In genomic region chr9:39708958-39709357, GRCm38 (mm10) we compare ENCODE assay signal across 14 mouse cellular contexts. TPM values are rescaled to one million over a fixed set of nuclear protein-coding genes. Genes with fewer than 3 reads are reported as not detected.
A peak's percentile ranks its signal among the peaks of the same experiment; 100 is the strongest.
DNase-seq lines count a peak whose midpoint lies in the region; ATAC-seq lines count a peak whose summit lies in the region.
"Had no signal": no experiment of that assay in that cellular context is flagged by ENCODE, and none has a peak within 500 bp of the region (broad histone marks: within the 10 kb centered on the region; RNA-seq: fewer than 3 reads in every experiment).

No protein-coding gene starts in this region.

- H3K27me3 ChIP-seq in neural tube, embryonic 15.5 days (replicated peaks): no peaks in the 10 kb centered on the region
- H3K27me3 ChIP-seq: heart, embryonic 13.5 days; limb, embryonic 15.5 days; midbrain, embryonic 13.5 days had no signal

- DNase-seq in heart, adult 11 months: peak; percentile 87
- DNase-seq in heart, postnatal 25 days (ENCODE audit: low spot score): no peak
- peak; percentile 9 for DNase-seq in ovary, postnatal 10 days (ENCODE audit: low spot score)
- DNase-seq in ovary, adult 18-20 months (ENCODE audit: low spot score): no peak
- peak; percentile 50 for DNase-seq in heart, postnatal 4 days
- DNase-seq in testis, postnatal 14 days (ENCODE audit: low spot score): peak; percentile 16
- DNase-seq in spleen, adult 18-20 months: no peak

- no peak overlapping the region for H3K9ac ChIP-seq in neural tube, embryonic 15.5 days (replicated peaks)
- H3K9ac ChIP-seq: heart, embryonic 13.5 days; limb, embryonic 15.5 days; midbrain, embryonic 13.5 days had no signal

- no peak overlapping the region for H3K27ac ChIP-seq in neural tube, embryonic 15.5 days (replicated peaks)
- H3K27ac ChIP-seq: heart, embryonic 13.5 days; limb, embryonic 15.5 days; midbrain, embryonic 13.5 days had no signal

- no peak overlapping the region for H3K4me2 ChIP-seq in neural tube, embryonic 15.5 days
- H3K4me2 ChIP-seq: heart, embryonic 13.5 days; limb, embryonic 15.5 days; midbrain, embryonic 13.5 days had no signal

- no peaks in the 10 kb centered on the region for H3K36me3 ChIP-seq in neural tube, embryonic 15.5 days
- H3K36me3 ChIP-seq: heart, embryonic 13.5 days; limb, embryonic 15.5 days; midbrain, embryonic 13.5 days had no signal

- no peaks in the 10 kb centered on the region for H3K4me1 ChIP-seq in neural tube, embryonic 15.5 days
- H3K4me1 ChIP-seq: limb, embryonic 15.5 days; midbrain, embryonic 13.5 days had no signal

- WGBS in neural tube, embryonic 15.5 days: 72% methylated on average over 3 of the region's 3 CpGs

- ATAC-seq in neural tube, embryonic 15.5 days (ENCODE audit: low FRiP score): no peak
- ATAC-seq: CD4-positive, CD25-positive, alpha-beta regulatory T cell, adult 4 months; midbrain, embryonic 13.5 days had no signal

- H3K9me3 ChIP-seq in neural tube, embryonic 15.5 days (replicated peaks): no peaks in the 10 kb centered on the region
- H3K9me3 ChIP-seq: heart, embryonic 13.5 days; limb, embryonic 15.5 days; midbrain, embryonic 13.5 days had no signal

- intact Hi-C loops in heart, postnatal 25 days (cut with DNase I): no loop called here

- no peak overlapping the region for H3K4me3 ChIP-seq in neural tube, embryonic 15.5 days (replicated peaks)
- H3K4me3 ChIP-seq: heart, embryonic 13.5 days; limb, embryonic 15.5 days; midbrain, embryonic 13.5 days had no signal

RNA-seq across cellular contexts. Expression of gene Olfr149, which starts 2.0 kb away (rescaled TPM):
- total RNA-seq in heart, postnatal 25 days (2021): not detected
- total RNA-seq in heart, postnatal 4 days (2021): not detected
- polyA plus RNA-seq in neural tube, embryonic 15.5 days (2015; fragmentation: Nextera tagmentation; extraction: Ambion mirVana): not detected in 2 replicates
- polyA plus RNA-seq: CD4-positive, CD25-positive, alpha-beta regulatory T cell, adult 4 months; heart, embryonic 13.5 days; large intestine, adult 2 months; limb, embryonic 15.5 days; midbrain, embryonic 13.5 days; stomach, embryonic 14.5 days had no signal

RNA-seq across cellular contexts. Expression of gene Olfr965, which starts 2.2 kb away (rescaled TPM):
- not detected for total RNA-seq in heart, postnatal 25 days (2021)
- total RNA-seq in heart, postnatal 4 days (2021): not detected
- not detected in 2 replicates for polyA plus RNA-seq in neural tube, embryonic 15.5 days (2015; fragmentation: Nextera tagmentation; extraction: Ambion mirVana)
- polyA plus RNA-seq: CD4-positive, CD25-positive, alpha-beta regulatory T cell, adult 4 months; heart, embryonic 13.5 days; large intestine, adult 2 months; limb, embryonic 15.5 days; midbrain, embryonic 13.5 days; stomach, embryonic 14.5 days had no signal

RNA-seq across cellular contexts. Expression of gene Olfr150, which starts 21.8 kb away (rescaled TPM):
- total RNA-seq in heart, postnatal 25 days (2021): not detected
- not detected for total RNA-seq in heart, postnatal 4 days (2021)
- polyA plus RNA-seq in neural tube, embryonic 15.5 days (2015; fragmentation: Nextera tagmentation; extraction: Ambion mirVana): not detected in 2 replicates
- polyA plus RNA-seq: heart, embryonic 13.5 days; large intestine, adult 2 months; limb, embryonic 15.5 days; midbrain, embryonic 13.5 days; stomach, embryonic 14.5 days had no signal

RNA-seq across cellular contexts. Expression of gene Olfr967, which starts 37.1 kb away (rescaled TPM):
- not detected for total RNA-seq in heart, postnatal 25 days (2021)
- not detected for total RNA-seq in heart, postnatal 4 days (2021)
- polyA plus RNA-seq in neural tube, embryonic 15.5 days (2015; fragmentation: Nextera tagmentation; extraction: Ambion mirVana): not detected in 2 replicates
- polyA plus RNA-seq: CD4-positive, CD25-positive, alpha-beta regulatory T cell, adult 4 months; heart, embryonic 13.5 days; large intestine, adult 2 months; limb, embryonic 15.5 days; midbrain, embryonic 13.5 days; stomach, embryonic 14.5 days had no signal

RNA-seq across cellular contexts. Expression of gene Olfr963, which starts 42.0 kb away (rescaled TPM):
- not detected for total RNA-seq in heart, postnatal 25 days (2021)
- not detected for total RNA-seq in heart, postnatal 4 days (2021)
- polyA plus RNA-seq in neural tube, embryonic 15.5 days (2015; fragmentation: Nextera tagmentation; extraction: Ambion mirVana): not detected in 2 replicates
- polyA plus RNA-seq: CD4-positive, CD25-positive, alpha-beta regulatory T cell, adult 4 months; heart, embryonic 13.5 days; large intestine, adult 2 months; limb, embryonic 15.5 days; midbrain, embryonic 13.5 days; stomach, embryonic 14.5 days had no signal

Comparison
In these comparisons a context has a peak if more than half of its experiments do, and no peak if none do; other contexts are left out.
1. DNase-seq: peak in heart, adult 11 months (single experiment), ovary, postnatal 10 days (single experiment), heart, postnatal 4 days (single experiment) and testis, postnatal 14 days (single experiment); none in heart, postnatal 25 days (single experiment), ovary, adult 18-20 months (single experiment) and spleen, adult 18-20 months (0 of 2).